Mouse (Mus musculus) neural tube, embryonic 14.5 days (tissue): ENCODE measurements around the gene Rfx7. TPM values are rescaled to one million over a fixed set of nuclear protein-coding genes. Genes with fewer than 3 reads are reported as not detected.

ENCODE experiments used
- ATAC-seq: fragments of 200-750 bp; cut with Nextera tagmentation; 2 replicates; pipeline ENCODE4 v1.8.0; 2017; ENCODE audit warnings: low read depth, mild to moderate bottlenecking, moderate TSS enrichment, moderate library complexity
- H3K27ac ChIP-seq: fragments of 300-500 bp; sonication (generic); 2 replicates; pipeline ENCODE4 v1.5.1; 2014; ENCODE audit warnings: low read depth, mild to moderate bottlenecking, control low read depth, low read length, moderate library complexity, mixed read lengths
- H3K27me3 ChIP-seq: fragments of 300-500 bp; sonication (generic); 2 replicates; pipeline ENCODE4 v1.6.1; 2014; ENCODE audit warnings: low read length; ENCODE audit not compliant: control insufficient read depth, insufficient read depth
- H3K36me3 ChIP-seq: fragments of 300-500 bp; sonication (generic); 2 replicates; pipeline ENCODE4 v1.6.1; 2014; ENCODE audit warnings: low read length, mixed read lengths; ENCODE audit not compliant: control insufficient read depth, insufficient read depth
- H3K4me1 ChIP-seq: fragments of 300-500 bp; sonication (generic); 2 replicates; pipeline ENCODE4 v1.6.1; 2014; ENCODE audit warnings: low read length; ENCODE audit not compliant: control insufficient read depth, insufficient read depth
- H3K4me2 ChIP-seq: fragments of 300-500 bp; sonication (generic); 2 replicates; pipeline ENCODE4 v1.6.1; 2014; ENCODE audit warnings: mild to moderate bottlenecking, low read depth, low read length, control low read depth
- H3K4me3 ChIP-seq: fragments of 300-500 bp; sonication (generic); 2 replicates; pipeline ENCODE4 v1.5.1; 2014; ENCODE audit warnings: low read depth, low read length, control low read depth, mixed read lengths
- H3K9ac ChIP-seq: fragments of 300-500 bp; sonication (generic); replicated peaks from 2 replicates; pipeline ENCODE4 v1.6.1; 2014; ENCODE audit warnings: low read depth, mild to moderate bottlenecking, control low read depth, low read length, mixed read lengths
- H3K9me3 ChIP-seq: fragments of 300-500 bp; sonication (generic); 2 replicates; pipeline ENCODE4 v1.6.1; 2016; ENCODE audit warnings: low read length; ENCODE audit not compliant: control insufficient read depth
- WGBS: fragments of 180-500 bp; shearing (Covaris S2); extraction: QIAGEN DNeasy Blood & Tissue Kit; methylation state at CpG from one replicate; pipeline ENCODE4 v1.1.7; 2014; 5-methylcytosine and 5-hydroxymethylcytosine counted together
- polyA plus RNA-seq: library from polyadenylated mRNA; unstranded; fragments of >200 nt; fragmentation: Nextera tagmentation; extraction: Ambion mirVana; gene quantifications from 2 replicates; pipeline ENCODE4 v1.2.1, GENCODE M21; 2014

Gene Rfx7
- polyA plus RNA-seq, result 27.5 and 29.9 TPM in 2 replicates

- Histone ChIP-seq H3K4me3 (peak within 1 kb of the TSS; percentile 69), H3K27me3 (no peaks in the 10 kb centered on the region), H3K27ac (peak within 1 kb of the TSS; percentile 100), H3K9me3 (no peaks in the 10 kb centered on the region), H3K4me1 (peaks cover 16% of the 10 kb centered on the region), H3K36me3 (no peaks in the 10 kb centered on the region), H3K9ac (peak within 1 kb of the TSS; percentile 96), H3K4me2 (peak within 1 kb of the TSS; percentile 53)
- 1% methylated on average over 27 of the region's 63 CpGs for WGBS
- ATAC-seq, result peak; percentile 90
Measured at GRCm38 (mm10) chr9:72531996-72532380, at the start of gene Rfx7. Rfx7 (plus strand) TSS chr9:72532240.

- Histone ChIP-seq H3K9ac (no peak overlapping the region), H3K4me2 (no peak overlapping the region), H3K36me3 (no peaks in the 10 kb centered on the region), H3K9me3 (no peaks in the 10 kb centered on the region), H3K27me3 (no peaks in the 10 kb centered on the region), H3K4me3 (no peak overlapping the region), H3K4me1 (peaks cover 9% of the 10 kb centered on the region), H3K27ac (no peak overlapping the region)
- ATAC-seq, result no peak
Measured at GRCm38 (mm10) chr9:72488523-72488922, 43.5 kb upstream of the Rfx7 start.

- H3K27me3 ChIP-seq, result no peaks in the 10 kb centered on the region
- no peak overlapping the region for H3K4me3 ChIP-seq
- no peak overlapping the region for H3K4me2 ChIP-seq
- H3K9ac ChIP-seq, result no peak overlapping the region
- no peaks in the 10 kb centered on the region for H3K36me3 ChIP-seq
- ATAC-seq, result no peak
- 94% methylated on average over 5 of the region's 5 CpGs for WGBS
- H3K4me1 ChIP-seq, result peaks cover 9% of the 10 kb centered on the region
- H3K9me3 ChIP-seq, result no peaks in the 10 kb centered on the region
- no peak overlapping the region for H3K27ac ChIP-seq
Measured at GRCm38 (mm10) chr9:72489131-72489530, 42.9 kb upstream of the Rfx7 start.

- Histone ChIP-seq H3K27me3 (no peaks in the 10 kb centered on the region), H3K4me2 (peak overlapping the region; percentile 58), H3K27ac (peak overlapping the region; percentile 83), H3K4me3 (peak overlapping the region; percentile 70), H3K36me3 (no peaks in the 10 kb centered on the region), H3K9ac (peak overlapping the region; percentile 62), H3K9me3 (no peaks in the 10 kb centered on the region), H3K4me1 (peaks cover 9% of the 10 kb centered on the region)
- peak; percentile 95 for ATAC-seq
- under 1% methylated on average over 32 of the region's 32 CpGs for WGBS
Measured at GRCm38 (mm10) chr9:72491559-72492193, 40.4 kb upstream of the Rfx7 start.

- 8% methylated on average over 6 of the region's 6 CpGs for WGBS
Measured at GRCm38 (mm10) chr9:72492194-72492565, 39.9 kb upstream of the Rfx7 start, which contains the start of gene Tex9. Tex9 (minus strand) TSS chr9:72492212.

GRCm38 (mm10) chr9:72493465-72493864 is 38.6 kb upstream of the Rfx7 start:
- no peak overlapping the region for H3K4me2 ChIP-seq
- H3K9ac ChIP-seq, result no peak overlapping the region
- WGBS, result 98% methylated on average over 2 of the region's 2 CpGs
- no peak for ATAC-seq
- H3K27ac ChIP-seq, result no peak overlapping the region
- H3K4me1 ChIP-seq, result peaks cover 9% of the 10 kb centered on the region
- H3K9me3 ChIP-seq, result no peaks in the 10 kb centered on the region
- H3K4me3 ChIP-seq, result no peak overlapping the region
- no peaks in the 10 kb centered on the region for H3K27me3 ChIP-seq
- H3K36me3 ChIP-seq, result no peaks in the 10 kb centered on the region

More at GRCm38 (mm10) chr9:72492194-72492565, 39.9 kb upstream of the Rfx7 start, which contains the start of gene Tex9:
- H3K4me1 ChIP-seq, result peaks cover 9% of the 10 kb centered on the region
- no peaks in the 10 kb centered on the region for H3K36me3 ChIP-seq
- no peaks in the 10 kb centered on the region for H3K9me3 ChIP-seq
- no peaks in the 10 kb centered on the region for H3K27me3 ChIP-seq
- peak within 1 kb of the TSS; percentile 62 for H3K9ac ChIP-seq
- H3K4me3 ChIP-seq, result peak within 1 kb of the TSS; percentile 70
- peak within 1 kb of the TSS; percentile 58 for H3K4me2 ChIP-seq
- ATAC-seq, result peak; percentile 38; the same call in 1 of the 2 replicates
- peak within 1 kb of the TSS; percentile 83 for H3K27ac ChIP-seq

GRCm38 (mm10) chr9:72493984-72494685 is 37.9 kb upstream of the Rfx7 start:
- no peak overlapping the region for H3K27ac ChIP-seq
- no peak overlapping the region for H3K4me2 ChIP-seq
- H3K4me1 ChIP-seq, result peaks cover 9% of the 10 kb centered on the region
- H3K4me3 ChIP-seq, result no peak overlapping the region
- H3K27me3 ChIP-seq, result no peaks in the 10 kb centered on the region
- WGBS, result 87% methylated on average over 3 of the region's 3 CpGs
- no peak overlapping the region for H3K9ac ChIP-seq
- no peak for ATAC-seq
- no peaks in the 10 kb centered on the region for H3K36me3 ChIP-seq
- H3K9me3 ChIP-seq, result no peaks in the 10 kb centered on the region

GRCm38 (mm10) chr9:72496691-72497090 is 35.3 kb upstream of the Rfx7 start:
- ATAC-seq, result no peak
- Histone ChIP-seq H3K27me3 (no peaks in the 10 kb centered on the region), H3K27ac (no peak overlapping the region), H3K4me1 (peaks cover 5% of the 10 kb centered on the region), H3K4me3 (no peak overlapping the region), H3K4me2 (no peak overlapping the region), H3K9me3 (no peaks in the 10 kb centered on the region), H3K9ac (no peak overlapping the region), H3K36me3 (no peaks in the 10 kb centered on the region)
- WGBS, result 68% methylated on average over 2 of the region's 2 CpGs

GRCm38 (mm10) chr9:72497171-72497570 is 34.9 kb upstream of the Rfx7 start:
- H3K4me3 ChIP-seq, result no peak overlapping the region
- peaks cover 3% of the 10 kb centered on the region for H3K4me1 ChIP-seq
- H3K36me3 ChIP-seq, result no peaks in the 10 kb centered on the region
- H3K9me3 ChIP-seq, result no peaks in the 10 kb centered on the region
- no peak for ATAC-seq
- no peak overlapping the region for H3K4me2 ChIP-seq
- WGBS, result 65% methylated on average over 3 of the region's 3 CpGs
- H3K27me3 ChIP-seq, result no peaks in the 10 kb centered on the region
- no peak overlapping the region for H3K9ac ChIP-seq
- no peak overlapping the region for H3K27ac ChIP-seq
